Mouse (Mus musculus) neural tube, embryonic 14.5 days (tissue): Measurements from ENCODE around the gene Thap7. TPM values are rescaled to one million over a fixed set of nuclear protein-coding genes. Genes with fewer than 3 reads are reported as not detected.

Experiments
- ATAC-seq: fragments of 200-750 bp; cut with Nextera tagmentation; 2 replicates; pipeline ENCODE4 v1.8.0; 2017; ENCODE audit warnings: low read depth, mild to moderate bottlenecking, moderate TSS enrichment, moderate library complexity
- H3K27ac ChIP-seq: fragments of 300-500 bp; sonication (generic); 2 replicates; pipeline ENCODE4 v1.5.1; 2014; ENCODE audit warnings: low read depth, mild to moderate bottlenecking, control low read depth, low read length, moderate library complexity, mixed read lengths
- H3K27me3 ChIP-seq: fragments of 300-500 bp; sonication (generic); 2 replicates; pipeline ENCODE4 v1.6.1; 2014; ENCODE audit warnings: low read length; ENCODE audit not compliant: control insufficient read depth, insufficient read depth
- H3K36me3 ChIP-seq: fragments of 300-500 bp; sonication (generic); 2 replicates; pipeline ENCODE4 v1.6.1; 2014; ENCODE audit warnings: low read length, mixed read lengths; ENCODE audit not compliant: control insufficient read depth, insufficient read depth
- H3K4me1 ChIP-seq: fragments of 300-500 bp; sonication (generic); 2 replicates; pipeline ENCODE4 v1.6.1; 2014; ENCODE audit warnings: low read length; ENCODE audit not compliant: control insufficient read depth, insufficient read depth
- H3K4me2 ChIP-seq: fragments of 300-500 bp; sonication (generic); 2 replicates; pipeline ENCODE4 v1.6.1; 2014; ENCODE audit warnings: mild to moderate bottlenecking, low read depth, low read length, control low read depth
- H3K4me3 ChIP-seq: fragments of 300-500 bp; sonication (generic); 2 replicates; pipeline ENCODE4 v1.5.1; 2014; ENCODE audit warnings: low read depth, low read length, control low read depth, mixed read lengths
- H3K9ac ChIP-seq: fragments of 300-500 bp; sonication (generic); replicated peaks from 2 replicates; pipeline ENCODE4 v1.6.1; 2014; ENCODE audit warnings: low read depth, mild to moderate bottlenecking, control low read depth, low read length, mixed read lengths
- H3K9me3 ChIP-seq: fragments of 300-500 bp; sonication (generic); 2 replicates; pipeline ENCODE4 v1.6.1; 2016; ENCODE audit warnings: low read length; ENCODE audit not compliant: control insufficient read depth
- WGBS: fragments of 180-500 bp; shearing (Covaris S2); extraction: QIAGEN DNeasy Blood & Tissue Kit; methylation state at CpG from one replicate; pipeline ENCODE4 v1.1.7; 2014; 5-methylcytosine and 5-hydroxymethylcytosine counted together
- polyA plus RNA-seq: library from polyadenylated mRNA; unstranded; fragments of >200 nt; fragmentation: Nextera tagmentation; extraction: Ambion mirVana; gene quantifications from 2 replicates; pipeline ENCODE4 v1.2.1, GENCODE M21; 2014

The Thap7 gene
- polyA plus RNA-seq, 1 experiment from 2014 or later, result 62.7 TPM

GRCm38 (mm10) chr16:17488478-17489468 lies 42.2 kb downstream of the Thap7 start:
- peaks cover 18% of the 10 kb centered on the region for H3K36me3 ChIP-seq
- peaks cover 7% of the 10 kb centered on the region for H3K4me1 ChIP-seq
- no peaks in the 10 kb centered on the region for H3K9me3 ChIP-seq
- H3K9ac ChIP-seq, result peak overlapping the region; percentile 39; the same call in 1 of the 2 replicates
- H3K27me3 ChIP-seq, result no peaks in the 10 kb centered on the region
- 47% methylated on average over 14 of the region's 14 CpGs for WGBS
- 0 out of 2 replicates have a peak, but pooled peaks have one; percentile 26 for ATAC-seq
- H3K4me3 ChIP-seq, result peak overlapping the region; percentile 37
- H3K4me2 ChIP-seq, result peak overlapping the region; percentile 85
- no peak overlapping the region for H3K27ac ChIP-seq

- Histone ChIP-seq H3K36me3 (peaks cover 21% of the 10 kb centered on the region), H3K27ac (no peak overlapping the region), H3K4me3 (no peak overlapping the region), H3K9ac (no peak overlapping the region), H3K4me2 (no peak overlapping the region), H3K27me3 (no peaks in the 10 kb centered on the region), H3K9me3 (no peaks in the 10 kb centered on the region), H3K4me1 (peaks cover 7% of the 10 kb centered on the region)
- no peak for ATAC-seq
- 51% methylated on average over 3 of the region's 3 CpGs for WGBS
Measured at GRCm38 (mm10) chr16:17486505-17486904, 44.4 kb downstream of the Thap7 start.

GRCm38 (mm10) chr16:17481465-17481864 lies 49.5 kb downstream of the Thap7 start:
- H3K36me3 ChIP-seq, result peaks cover 21% of the 10 kb centered on the region
- no peaks in the 10 kb centered on the region for H3K4me1 ChIP-seq
- no peak for ATAC-seq
- H3K9me3 ChIP-seq, result no peaks in the 10 kb centered on the region
- H3K9ac ChIP-seq, result no peak overlapping the region
- no peaks in the 10 kb centered on the region for H3K27me3 ChIP-seq
- no peak overlapping the region for H3K27ac ChIP-seq
- H3K4me3 ChIP-seq, result no peak overlapping the region
- no peak overlapping the region for H3K4me2 ChIP-seq
- WGBS, result 94% methylated on average over 2 of the region's 2 CpGs

GRCm38 (mm10) chr16:17478331-17478943 lies 52.5 kb downstream of the Thap7 start:
- Histone ChIP-seq H3K4me3 (no peak overlapping the region), H3K4me1 (no peaks in the 10 kb centered on the region), H3K27ac (no peak overlapping the region), H3K36me3 (no peaks in the 10 kb centered on the region; the same call in 1 of the 2 replicates), H3K9me3 (no peaks in the 10 kb centered on the region), H3K9ac (no peak overlapping the region), H3K27me3 (no peaks in the 10 kb centered on the region), H3K4me2 (no peak overlapping the region)
- no peak for ATAC-seq
- 81% methylated on average over 4 of the region's 4 CpGs for WGBS

Other genes with a start within 250 kb of the Thap7 start
- gene Serpind1, start 199.8 kb downstream of the Thap7 start, polyA plus RNA-seq, result 0.83 and 2.3 TPM in 2 replicates
- 9.5 and 10.6 TPM in 2 replicates for gene Snap29, start 125.2 kb downstream of the Thap7 start, polyA plus RNA-seq
- gene Pi4ka, start 124.8 kb downstream of the Thap7 start, polyA plus RNA-seq, result 73.0 and 83.1 TPM in 2 replicates
- gene Crkl, start 79.1 kb downstream of the Thap7 start, polyA plus RNA-seq, result 70.6 and 73.1 TPM in 2 replicates
- gene Aifm3, start 41.5 kb downstream of the Thap7 start, polyA plus RNA-seq, result 3.0 and 3.4 TPM in 2 replicates
- gene Lztr1, start 22.4 kb downstream of the Thap7 start, polyA plus RNA-seq, result 113 and 132 TPM in 2 replicates
- gene Lrrc74b, start 30.1 kb upstream of the Thap7 start, polyA plus RNA-seq, result 0.79 and 1.1 TPM in 2 replicates
- 2.4 and 2.7 TPM in 2 replicates for gene P2rx6, start 30.7 kb upstream of the Thap7 start, polyA plus RNA-seq
- gene Slc7a4, start 52.1 kb upstream of the Thap7 start, polyA plus RNA-seq, result 32.8 and 39.1 TPM in 2 replicates
- gene Smpd4, start 88.2 kb upstream of the Thap7 start, polyA plus RNA-seq, result 27.7 and 29.3 TPM in 2 replicates
- gene Ccdc74a, start 115.3 kb upstream of the Thap7 start, polyA plus RNA-seq, result 10.6 and 11.3 TPM in 2 replicates
- gene Med15, start 201.8 kb upstream of the Thap7 start, polyA plus RNA-seq, result 46.9 and 51.0 TPM in 2 replicates
- gene Klhl22, start 228.5 kb upstream of the Thap7 start, polyA plus RNA-seq, result 90.9 and 98.9 TPM in 2 replicates